Mouse (Mus musculus): Measurements from ENCODE around the gene Zfp119b. TPM values are rescaled to one million over a fixed set of nuclear protein-coding genes. Genes with fewer than 3 reads are reported as not detected.

Gene Zfp119b
- total and polyA plus RNA-seq, 2 experiments from 2014 or later: 3.5 to 5.7 TPM

GRCm38 (mm10) chr17:55976255-55976862 lies 27.1 kb upstream of the Zfp119b start:
- Histone ChIP-seq H3K9ac (replicated peaks; ENCODE audit: low read length, poor library complexity, severe bottlenecking) (no peak overlapping the region; the same call in 1 of the 2 replicates), H3K36me3 (ENCODE audit: insufficient read depth, low read length) (peaks cover 23% of the 10 kb centered on the region; the same call in 1 of the 2 replicates), H3K27ac (ENCODE audit: low read depth, low read length) (peak overlapping the region; percentile 18; the same call in 1 of the 2 replicates), H3K4me2 (ENCODE audit: low read depth, low read length, poor library complexity, severe bottlenecking) (no peak overlapping the region), H3K27me3 (ENCODE audit: insufficient read depth, low read length) (no peaks in the 10 kb centered on the region), H3K4me1 (ENCODE audit: insufficient read depth, low read length) (no peaks in the 10 kb centered on the region), H3K4me3 (ENCODE audit: low read depth, low read length) (no peak overlapping the region), H3K9me3 (ENCODE audit: low read length) (no peaks in the 10 kb centered on the region)
- DNase-seq (ENCODE audit: low spot score) (peak; percentile 89), ATAC-seq (ENCODE audit: low FRiP score) (peak; percentile 81)
- WGBS: 19% methylated on average over 13 of the region's 13 CpGs
- TF ChIP-seq CTCF (IDR thresholded peaks at IDR 0.05): peak; percentile 88

- Histone ChIP-seq H3K4me1 (ENCODE audit: insufficient read depth, low read length) (0 out of 2 replicates have a peak, but pooled peaks cover 7% of the 10 kb centered on the region), H3K27ac (ENCODE audit: low read depth, low read length) (peak overlapping the region; percentile 12; the same call in 1 of the 2 replicates), H3K27me3 (ENCODE audit: insufficient read depth, low read length) (no peaks in the 10 kb centered on the region), H3K4me2 (ENCODE audit: low read depth, low read length, poor library complexity, severe bottlenecking) (peak overlapping the region; percentile 93), H3K9me3 (ENCODE audit: low read length) (no peaks in the 10 kb centered on the region), H3K9ac (replicated peaks; ENCODE audit: low read length, poor library complexity, severe bottlenecking) (peak overlapping the region; percentile 87), H3K36me3 (ENCODE audit: insufficient read depth, low read length) (peaks cover 27% of the 10 kb centered on the region; the same call in 1 of the 2 replicates), H3K4me3 (ENCODE audit: low read depth, low read length) (peak overlapping the region; percentile 66)
- no peak for DNase-seq (ENCODE audit: low spot score)
- TF ChIP-seq CTCF (IDR thresholded peaks at IDR 0.05): no peak
- no peak for ATAC-seq (ENCODE audit: low FRiP score)
- 21% methylated on average over 22 of the region's 22 CpGs for WGBS
These were observed 22.2 kb upstream of the Zfp119b start for GRCm38 (mm10) chr17:55971453-55971852.

GRCm38 (mm10) chr17:55969966-55970891 lies 20.9 kb upstream of the Zfp119b start, which contains the start of gene Shd:
TSS of gene Shd (plus strand) at chr17:55970467.
- H3K4me1 ChIP-seq (ENCODE audit: insufficient read depth, low read length): 0 out of 2 replicates have a peak, but pooled peaks cover 7% of the 10 kb centered on the region
- ATAC-seq (ENCODE audit: low FRiP score) (peak; percentile 68), DNase-seq (ENCODE audit: low spot score) (peak; percentile 64)
- peak within 1 kb of the TSS; percentile 66 for H3K4me3 ChIP-seq (ENCODE audit: low read depth, low read length)
- no peaks in the 10 kb centered on the region for H3K27me3 ChIP-seq (ENCODE audit: insufficient read depth, low read length)
- TF ChIP-seq CTCF (IDR thresholded peaks at IDR 0.05): peak; percentile 9
- H3K36me3 ChIP-seq (ENCODE audit: insufficient read depth, low read length): peaks cover 25% of the 10 kb centered on the region; the same call in 1 of the 2 replicates
- H3K4me2 ChIP-seq (ENCODE audit: low read depth, low read length, poor library complexity, severe bottlenecking): peak within 1 kb of the TSS; percentile 93
- H3K9ac ChIP-seq (replicated peaks; ENCODE audit: low read length, poor library complexity, severe bottlenecking): peak within 1 kb of the TSS; percentile 87
- WGBS: 8% methylated on average over 49 of the region's 55 CpGs
- peak within 1 kb of the TSS; percentile 81 for H3K27ac ChIP-seq (ENCODE audit: low read depth, low read length)
- no peaks in the 10 kb centered on the region for H3K9me3 ChIP-seq (ENCODE audit: low read length)

- peak; percentile 74 for ATAC-seq (ENCODE audit: low FRiP score)
- Histone ChIP-seq H3K36me3 (ENCODE audit: insufficient read depth, low read length) (peaks cover 25% of the 10 kb centered on the region; the same call in 1 of the 2 replicates), H3K27me3 (ENCODE audit: insufficient read depth, low read length) (no peaks in the 10 kb centered on the region), H3K9me3 (ENCODE audit: low read length) (no peaks in the 10 kb centered on the region), H3K4me3 (ENCODE audit: low read depth, low read length) (peak overlapping the region; percentile 66; the same call in 1 of the 2 replicates), H3K27ac (ENCODE audit: low read depth, low read length) (peak overlapping the region; percentile 81), H3K4me2 (ENCODE audit: low read depth, low read length, poor library complexity, severe bottlenecking) (peak overlapping the region; percentile 93), H3K4me1 (ENCODE audit: insufficient read depth, low read length) (0 out of 2 replicates have a peak, but pooled peaks cover 7% of the 10 kb centered on the region), H3K9ac (replicated peaks; ENCODE audit: low read length, poor library complexity, severe bottlenecking) (peak overlapping the region; percentile 87)
- TF ChIP-seq CTCF (IDR thresholded peaks at IDR 0.05): no peak
- DNase-seq (ENCODE audit: low spot score): peak; percentile 90
- 12% methylated on average over 14 of the region's 14 CpGs for WGBS
These were observed 20.3 kb upstream of the Zfp119b start for GRCm38 (mm10) chr17:55969560-55969959.

- Histone ChIP-seq H3K9ac (replicated peaks; ENCODE audit: low read length, poor library complexity, severe bottlenecking) (no peak overlapping the region), H3K4me3 (ENCODE audit: low read depth, low read length) (no peak overlapping the region), H3K27ac (ENCODE audit: low read depth, low read length) (no peak overlapping the region), H3K36me3 (ENCODE audit: insufficient read depth, low read length) (peaks cover 20% of the 10 kb centered on the region; the same call in 1 of the 2 replicates), H3K4me1 (ENCODE audit: insufficient read depth, low read length) (0 out of 2 replicates have a peak, but pooled peaks cover 7% of the 10 kb centered on the region), H3K9me3 (ENCODE audit: low read length) (no peaks in the 10 kb centered on the region), H3K4me2 (ENCODE audit: low read depth, low read length, poor library complexity, severe bottlenecking) (no peak overlapping the region), H3K27me3 (ENCODE audit: insufficient read depth, low read length) (no peaks in the 10 kb centered on the region)
- TF ChIP-seq CTCF (IDR thresholded peaks at IDR 0.05): no peak
- 43% methylated on average over 7 of the region's 7 CpGs for WGBS
- no peak for ATAC-seq (ENCODE audit: low FRiP score)
- DNase-seq (ENCODE audit: low spot score): no peak
These were observed 18.9 kb upstream of the Zfp119b start for GRCm38 (mm10) chr17:55968210-55968609.

Measured in midbrain, postnatal 0 days (tissue).